Mouse (Mus musculus) spleen, adult 2 months (tissue): ENCODE results near the gene Cdk7. TPM values are rescaled to one million over a fixed set of nuclear protein-coding genes. Genes with fewer than 3 reads are reported as not detected.

Experiments
- DNase-seq, 2 experiments: peaks; one replicate each; pipeline versions ENCODE4 v3.0.0 to v3.0.0-alpha.2; 2012 to 2021; ENCODE audit warnings: low spot score in 2 of 2, low read depth in 1 of 2
- H3K27ac ChIP-seq: fragments of 200-500 bp; 2 replicates; pipeline ENCODE4 v1.5.1; 2012; ENCODE audit warnings: low read length, inconsistent platforms; ENCODE audit not compliant: insufficient read depth
- H3K27me3 ChIP-seq: fragments of 200-500 bp; 2 replicates; pipeline ENCODE4 v1.6.1; 2012; ENCODE audit warnings: mild to moderate bottlenecking, moderate library complexity, low read length, inconsistent platforms; ENCODE audit not compliant: control insufficient read depth, insufficient read depth
- H3K36me3 ChIP-seq: fragments of 200-500 bp; 2 replicates; pipeline ENCODE4 v1.6.1; 2012; ENCODE audit warnings: mild to moderate bottlenecking, low read length, inconsistent platforms; ENCODE audit not compliant: control insufficient read depth, insufficient read depth
- H3K4me1 ChIP-seq: fragments of 200-500 bp; 2 replicates; pipeline ENCODE4 v1.6.1; 2011; ENCODE audit warnings: inconsistent platforms; ENCODE audit not compliant: control insufficient read depth, insufficient read depth, insufficient read length
- H3K4me3 ChIP-seq: fragments of 200-500 bp; 2 replicates; pipeline ENCODE4 v1.5.1; 2011; ENCODE audit warnings: mild to moderate bottlenecking, inconsistent platforms; ENCODE audit not compliant: insufficient read depth, insufficient read length; ENCODE audit errors: extremely low read depth
- CTCF ChIP-seq: fragments of 200-500 bp; IDR thresholded peaks from 2 replicates; pipeline ENCODE4 v1.5.1; 2011; ENCODE audit warnings: mild to moderate bottlenecking, inconsistent platforms; ENCODE audit not compliant: insufficient read depth, insufficient read length, insufficient replicate concordance; ENCODE audit errors: extremely low read depth
- POLR2A ChIP-seq: fragments of 200-500 bp; IDR thresholded peaks from 2 replicates; pipeline ENCODE4 v1.6.1; 2011; ENCODE audit warnings: low read depth, low read length, inconsistent platforms
- WGBS: fragments of 180-500 bp; shearing (Covaris S2); methylation state at CpG from one replicate; pipeline ENCODE4 v1.1.7; 2018; 5-methylcytosine and 5-hydroxymethylcytosine counted together
- polyA plus RNA-seq: library from polyadenylated mRNA; depleted of rRNA; stranded (reverse); fragments of >200 nt; gene quantifications from 2 replicates; pipeline ENCODE4 v1.2.3, GENCODE M21; 2012

The Cdk7 gene
- polyA plus RNA-seq, 1 experiment: 7.2 TPM

DNA sequence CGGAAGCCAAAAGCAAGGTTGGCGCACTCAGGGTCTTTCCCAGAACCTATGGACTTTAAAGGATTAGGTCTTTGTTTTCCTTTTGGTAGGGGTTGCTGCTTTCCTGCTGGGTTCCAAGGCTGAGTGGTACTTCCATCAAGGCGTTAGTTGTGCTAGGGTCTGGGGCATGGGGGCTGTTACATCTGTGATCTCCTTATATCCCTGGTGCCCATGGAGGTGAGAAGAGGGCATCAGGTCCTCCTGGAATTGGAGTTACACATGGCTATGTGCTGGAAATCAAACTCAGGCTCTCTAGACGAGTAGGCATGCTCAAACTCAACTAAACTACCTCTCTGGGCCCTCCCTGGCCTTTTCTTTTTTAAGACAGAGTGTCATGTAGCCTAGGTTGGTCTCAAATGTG lies 23.4 kb upstream of the Cdk7 start:
- no peak for TF ChIP-seq POLR2A
- no peak for TF ChIP-seq CTCF
- no peak for DNase-seq
- no peak overlapping the region for H3K4me3 ChIP-seq
- no peaks in the 10 kb centered on the region for H3K4me1 ChIP-seq
- H3K27me3 ChIP-seq: no peaks in the 10 kb centered on the region
- no peaks in the 10 kb centered on the region for H3K36me3 ChIP-seq
- H3K27ac ChIP-seq: no peak overlapping the region
- 89% methylated on average over 4 of the region's 4 CpGs for WGBS

- H3K27ac ChIP-seq: no peak overlapping the region
- H3K4me1 ChIP-seq: no peaks in the 10 kb centered on the region
- 72% methylated on average over 6 of the region's 6 CpGs for WGBS
- no peak for DNase-seq
- no peaks in the 10 kb centered on the region for H3K36me3 ChIP-seq
- TF ChIP-seq CTCF: no peak
- TF ChIP-seq POLR2A: no peak
- no peaks in the 10 kb centered on the region for H3K27me3 ChIP-seq
- H3K4me3 ChIP-seq: no peak overlapping the region
These were observed 22.3 kb upstream of the Cdk7 start for GRCm38 (mm10) chr13:100753011-100753410.

- TF ChIP-seq POLR2A: no peak
- TF ChIP-seq CTCF: no peak
- no peak for DNase-seq
These were observed 21.8 kb upstream of the Cdk7 start for GRCm38 (mm10) chr13:100752529-100752928.

GRCm38 (mm10) chr13:100751402-100751801 lies 20.7 kb upstream of the Cdk7 start:
- WGBS: 84% methylated on average over 3 of the region's 3 CpGs
- no peak for TF ChIP-seq CTCF
- TF ChIP-seq POLR2A: no peak
- Histone ChIP-seq H3K4me3 (no peak overlapping the region), H3K4me1 (no peaks in the 10 kb centered on the region), H3K27me3 (no peaks in the 10 kb centered on the region), H3K36me3 (no peaks in the 10 kb centered on the region), H3K27ac (no peak overlapping the region)
- no peak for DNase-seq

More at GRCm38 (mm10) chr13:100752529-100752928, 21.8 kb upstream of the Cdk7 start:
- Histone ChIP-seq H3K27me3 (no peaks in the 10 kb centered on the region), H3K27ac (no peak overlapping the region), H3K4me3 (no peak overlapping the region), H3K36me3 (no peaks in the 10 kb centered on the region), H3K4me1 (no peaks in the 10 kb centered on the region)
- 92% methylated on average over 8 of the region's 8 CpGs for WGBS

DNA sequence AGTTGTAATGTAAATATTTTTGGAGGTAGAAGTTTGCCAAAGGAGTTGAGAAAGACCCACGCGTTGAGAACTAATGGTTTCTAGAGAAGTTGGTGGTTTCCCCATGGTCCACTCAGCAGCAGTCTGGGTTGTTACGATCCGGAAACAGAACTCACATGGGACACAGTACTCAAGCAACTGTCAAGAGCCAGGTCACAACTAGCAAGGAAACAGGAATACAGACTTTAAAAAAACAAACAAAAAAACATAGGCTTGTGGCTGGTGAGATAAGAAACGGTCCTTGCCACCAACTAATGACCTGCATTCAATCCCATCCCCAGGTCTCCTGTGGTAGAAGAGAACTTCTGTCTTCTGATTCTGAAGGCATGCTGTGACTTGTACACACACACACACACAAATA lies 20.1 kb upstream of the Cdk7 start:
- Histone ChIP-seq H3K4me3 (no peak overlapping the region), H3K27ac (no peak overlapping the region), H3K4me1 (no peaks in the 10 kb centered on the region), H3K27me3 (no peaks in the 10 kb centered on the region), H3K36me3 (no peaks in the 10 kb centered on the region)
- DNase-seq: no peak
- 45% methylated on average over 5 of the region's 5 CpGs for WGBS
- no peak for TF ChIP-seq CTCF
- TF ChIP-seq POLR2A: no peak

DNA sequence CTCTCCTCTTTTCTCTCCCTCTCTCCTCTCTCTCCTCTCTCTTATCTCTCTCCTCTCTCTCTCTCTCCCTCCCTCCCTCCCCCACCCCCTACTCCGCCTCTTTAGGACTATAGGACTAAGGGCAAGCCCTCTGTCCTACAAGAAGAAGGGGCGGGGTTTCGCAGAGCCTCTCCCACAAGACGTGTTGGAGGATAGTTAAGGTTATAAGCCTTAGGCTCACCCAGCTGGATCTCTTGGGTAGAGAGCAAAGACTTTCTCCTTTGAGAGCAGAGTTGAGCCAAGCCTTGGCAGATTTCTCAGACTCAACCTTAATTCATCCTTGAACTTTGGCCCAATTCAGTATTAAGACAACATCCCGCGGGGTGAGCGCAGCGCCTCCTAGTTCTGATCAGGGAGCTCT lies 17.9 kb upstream of the Cdk7 start:
- peaks cover 2% of the 10 kb centered on the region; the same call in 1 of the 2 replicates for H3K4me1 ChIP-seq
- no peak overlapping the region for H3K27ac ChIP-seq
- TF ChIP-seq CTCF: no peak
- no peak for TF ChIP-seq POLR2A
- 83% methylated on average over 8 of the region's 8 CpGs for WGBS
- H3K27me3 ChIP-seq: no peaks in the 10 kb centered on the region
- no peaks in the 10 kb centered on the region for H3K36me3 ChIP-seq
- DNase-seq: no peak
- H3K4me3 ChIP-seq: no peak overlapping the region

- Histone ChIP-seq H3K27ac (no peak overlapping the region), H3K4me1 (peaks cover 5% of the 10 kb centered on the region; the same call in 1 of the 2 replicates), H3K27me3 (no peaks in the 10 kb centered on the region), H3K4me3 (no peak overlapping the region), H3K36me3 (no peaks in the 10 kb centered on the region)
- whole genome bisulfite sequencing: 90% methylated on average over 3 of the region's 3 CpGs
- DNase-seq: no peak
- TF ChIP-seq CTCF (no peak), POLR2A (no peak)
These were observed 15.4 kb upstream of the Cdk7 start for GRCm38 (mm10) chr13:100746090-100746489.
